Mouse (Mus musculus) spleen, postnatal 36 days (tissue): Measurements from ENCODE around the gene Ugt1a10.
A peak's percentile ranks its signal among the peaks of the same experiment; 100 is the strongest.
"Not testable (repeated sequence)": the region's sequence is repeated elsewhere in the genome, so short reads cannot be mapped to it uniquely, and the experiment has no call there.

Experiments
- DNase-seq, 2 experiments: peaks; one replicate each; pipeline ENCODE4 v3.0.0; 2022; ENCODE audit warnings: low spot score in 2 of 2, mixed read lengths in 1 of 2

The Ugt1a10 gene

DNA sequence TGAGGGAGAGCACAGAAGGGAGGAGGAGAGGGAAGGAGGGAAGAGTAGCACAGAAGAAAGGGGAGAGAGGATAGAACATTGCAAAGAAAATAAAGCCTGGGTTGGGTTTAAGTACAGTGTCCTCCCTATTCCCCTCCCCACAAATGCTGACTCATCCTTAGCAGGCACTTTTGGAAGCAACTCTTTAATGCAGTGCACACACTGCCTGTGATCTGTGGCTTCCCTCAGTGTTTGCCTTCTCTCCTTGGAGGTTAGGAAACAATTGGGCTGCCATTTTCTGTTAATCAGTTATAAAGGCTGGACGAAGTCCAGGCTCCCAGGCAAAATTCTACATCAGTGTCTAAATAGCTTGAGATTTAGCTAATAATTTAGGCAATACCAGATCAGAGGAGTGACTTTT, 85.3 kb downstream of the Ugt1a10 start:
- DNase-seq, result not testable (repeated sequence)

DNA sequence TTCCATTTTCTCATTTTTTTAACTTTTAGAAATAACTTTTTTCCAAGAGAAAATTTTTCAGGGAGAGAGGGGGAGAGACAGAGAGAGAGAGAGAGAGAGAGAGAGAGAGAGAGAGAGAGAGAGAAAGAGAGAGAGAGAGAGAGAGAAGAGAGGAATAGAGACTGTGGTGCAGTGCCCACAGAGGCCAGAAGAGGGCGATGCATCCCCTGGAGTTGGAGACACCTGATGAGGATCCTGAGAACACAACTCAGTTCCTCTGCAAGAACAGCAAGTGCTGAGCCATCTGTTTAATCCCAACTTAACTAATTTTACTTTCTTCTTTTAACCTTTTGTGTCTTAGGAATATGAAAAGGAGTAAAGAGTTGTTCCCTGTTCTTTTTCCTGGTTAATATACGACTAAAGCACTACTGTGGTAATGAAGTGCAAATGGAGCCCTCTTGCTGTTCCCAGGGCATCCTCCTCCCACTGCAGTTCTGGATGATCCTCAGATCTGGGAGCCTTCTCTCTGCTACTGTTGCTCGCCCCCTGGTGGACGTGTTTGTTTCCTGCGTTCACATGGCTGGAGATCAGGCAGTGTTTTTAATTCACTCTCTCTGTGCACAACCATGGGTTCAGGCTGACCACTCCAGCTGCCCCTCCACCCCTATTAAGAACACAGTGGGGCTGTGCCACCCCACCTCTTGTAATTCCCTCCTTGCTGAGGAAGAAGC, 88.9 kb downstream of the Ugt1a10 start:
- peak in 1 of 2 experiments; percentile 11 for DNase-seq

DNA sequence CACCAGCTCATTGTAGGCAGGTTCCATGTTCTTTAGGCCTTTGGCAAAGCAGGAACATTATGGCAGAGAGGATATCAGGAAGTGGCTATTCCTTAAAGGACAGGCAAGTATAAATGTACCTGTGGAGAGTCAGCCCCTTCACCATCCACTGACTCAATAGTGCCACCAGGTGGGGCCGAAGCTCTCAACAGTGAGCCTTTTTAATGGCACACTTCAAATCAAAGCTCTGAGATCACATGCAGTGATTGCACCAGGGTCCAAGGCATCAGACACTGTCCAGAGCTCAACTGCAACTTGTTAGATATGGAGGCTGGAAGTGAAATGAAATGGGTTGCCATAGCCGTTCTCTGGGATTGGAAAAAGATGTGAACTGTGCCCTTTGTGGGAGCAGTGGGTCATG, 90.1 kb downstream of the Ugt1a10 start:
- not testable (repeated sequence) for DNase-seq

DNA sequence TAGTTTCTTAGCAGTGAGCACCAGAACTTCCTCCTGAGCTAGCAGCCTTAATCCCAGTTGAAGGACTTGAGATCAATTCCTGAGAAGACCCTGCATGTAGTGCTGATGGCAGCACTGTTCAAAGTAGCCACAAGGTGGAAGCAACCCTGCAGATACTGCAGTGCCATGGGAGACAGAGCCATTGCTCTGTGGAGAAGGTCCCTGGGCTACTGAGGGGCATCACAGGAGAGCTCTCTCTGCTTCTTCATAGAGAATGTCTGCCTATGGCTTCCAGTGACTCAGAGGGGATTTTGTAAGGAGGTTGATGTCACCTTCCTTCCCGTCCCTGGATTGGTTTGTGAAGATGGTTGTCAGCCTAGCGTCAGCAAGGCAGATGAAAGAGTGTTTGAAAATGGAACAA, 94.9 kb downstream of the Ugt1a10 start:
- DNase-seq, result not testable (repeated sequence)

DNA sequence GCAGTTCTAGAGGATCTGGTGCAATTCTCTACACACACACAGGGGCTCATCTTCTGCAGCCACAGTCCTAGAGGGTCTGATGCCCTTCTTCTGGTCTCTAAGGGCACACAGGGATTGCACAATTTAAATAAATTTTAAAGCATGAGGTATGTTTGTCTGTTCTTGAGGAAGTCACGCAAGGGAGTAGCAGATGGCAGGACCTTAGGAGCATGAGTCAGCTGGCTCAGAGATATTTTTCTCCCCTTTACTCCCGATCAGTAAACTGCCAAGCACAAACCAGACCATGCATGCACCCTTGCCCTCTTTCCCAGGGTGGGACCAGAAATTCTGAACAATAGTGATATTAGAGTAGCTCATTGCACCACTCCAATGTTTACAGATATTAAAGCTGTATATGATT, 103.2 kb downstream of the Ugt1a10 start:
- no peak for DNase-seq

DNA sequence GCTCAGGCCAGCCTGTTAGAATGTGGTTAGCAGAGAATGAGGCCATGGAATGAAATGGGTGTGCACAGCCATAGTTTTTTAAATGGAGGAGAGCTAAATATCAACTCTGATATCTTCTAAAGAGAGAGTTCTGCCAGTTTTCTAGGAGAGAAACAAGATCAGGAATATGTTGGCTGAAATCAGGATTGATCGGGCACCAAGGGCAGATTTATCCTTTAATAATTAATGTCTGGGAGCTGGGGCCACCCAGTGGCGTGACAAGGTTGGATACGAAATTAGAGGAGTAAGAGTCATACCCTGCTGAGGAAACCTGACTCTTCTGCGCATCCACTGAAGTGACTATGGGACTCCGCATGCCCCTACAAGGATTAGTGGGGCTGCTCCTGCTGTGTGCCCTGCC, 110.5 kb downstream of the Ugt1a10 start, which contains the start of gene Ugt1a5:
Gene Ugt1a5 (plus strand): TSS at position 302 of the 400 bp plus-strand sequence.
- no peak for DNase-seq

DNA sequence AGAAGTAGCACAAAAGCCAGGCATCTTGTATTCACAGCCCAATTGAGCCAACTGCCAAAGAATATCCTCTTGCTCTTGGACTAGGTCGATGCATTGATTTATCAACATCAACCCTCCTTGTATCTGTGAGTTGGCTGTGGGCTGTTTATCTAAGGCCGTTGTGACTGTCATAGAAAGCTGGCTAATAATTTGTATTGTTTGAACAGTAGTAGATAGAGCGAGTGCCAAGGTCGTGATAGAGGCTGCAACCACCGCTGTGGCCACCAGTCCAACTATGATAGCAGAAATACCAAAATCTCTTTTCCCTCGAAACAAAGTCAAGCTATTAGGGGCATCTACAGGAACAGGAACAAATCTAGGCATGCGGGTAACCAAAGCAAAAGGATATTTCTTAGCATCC, 117.0 kb downstream of the Ugt1a10 start:
- DNase-seq, result not testable (repeated sequence)

DNA sequence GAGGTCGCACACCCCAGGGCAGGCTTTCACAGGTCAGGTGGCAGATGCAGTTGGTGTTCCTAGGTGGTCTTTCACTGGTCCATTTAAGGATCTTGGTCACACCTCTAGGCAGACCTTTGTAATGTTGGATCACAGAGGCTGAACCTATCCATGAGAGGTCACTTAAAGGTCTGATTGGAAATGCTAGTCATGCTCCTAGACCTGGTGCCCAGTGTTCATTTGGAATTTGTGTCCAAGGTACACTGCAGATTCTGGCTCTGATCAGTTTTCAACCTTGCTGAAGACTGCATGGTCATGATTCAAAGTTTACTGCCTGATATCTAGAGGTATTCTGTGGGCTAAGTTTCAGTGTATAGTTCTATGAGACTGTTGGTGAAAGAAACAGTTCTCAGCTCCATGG, 124.5 kb downstream of the Ugt1a10 start:
- no peak for DNase-seq

DNA sequence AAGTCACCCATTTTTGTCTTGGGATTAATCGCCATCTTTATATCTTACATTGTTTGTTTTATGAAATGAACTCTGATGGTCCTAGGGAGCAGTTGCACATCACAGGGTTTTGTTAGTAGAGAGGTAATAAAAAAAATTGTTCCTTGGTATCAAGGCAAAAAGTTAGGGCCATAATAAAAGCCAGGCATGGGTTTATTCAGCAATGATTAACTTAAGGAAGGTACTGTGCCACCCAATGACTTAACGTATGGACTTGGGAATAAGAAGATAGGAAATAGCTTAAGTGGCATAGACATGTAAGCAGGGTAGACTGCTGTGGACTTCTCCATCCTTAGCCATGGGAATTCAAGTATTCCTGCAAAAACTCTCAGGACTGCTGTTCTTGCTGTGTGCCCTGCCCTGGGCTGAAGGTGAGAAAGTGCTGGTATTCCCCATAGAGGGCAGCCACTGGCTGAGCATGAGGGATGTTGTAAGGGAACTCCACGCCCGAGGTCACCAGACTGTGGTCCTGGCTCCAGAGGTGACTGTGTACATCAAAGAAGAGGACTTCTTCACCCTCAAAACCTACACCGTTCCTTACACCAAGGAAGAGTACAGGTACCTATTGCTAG, 131.2 kb downstream of the Ugt1a10 start:
- DNase-seq, result no peak

DNA sequence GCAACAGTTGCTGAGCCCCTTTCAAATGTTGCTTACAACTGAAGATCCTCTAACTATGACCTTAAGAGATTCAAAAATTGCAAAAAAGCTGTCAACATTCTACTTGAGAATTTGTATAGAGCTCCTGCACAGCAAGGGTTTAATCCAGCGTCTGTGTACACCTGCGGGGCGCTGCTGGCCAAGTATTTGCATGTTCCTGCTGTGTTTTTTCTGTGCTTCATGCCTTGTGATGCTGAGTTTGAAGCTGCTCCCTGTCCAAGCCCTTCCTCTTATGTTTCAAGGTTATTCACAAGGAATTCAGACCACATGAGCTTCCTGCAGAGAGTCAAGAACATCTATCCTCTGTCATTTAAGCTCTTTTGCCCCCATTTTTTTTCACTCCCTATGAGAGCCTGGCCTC, 136.9 kb downstream of the Ugt1a10 start:
- no peak for DNase-seq

DNA sequence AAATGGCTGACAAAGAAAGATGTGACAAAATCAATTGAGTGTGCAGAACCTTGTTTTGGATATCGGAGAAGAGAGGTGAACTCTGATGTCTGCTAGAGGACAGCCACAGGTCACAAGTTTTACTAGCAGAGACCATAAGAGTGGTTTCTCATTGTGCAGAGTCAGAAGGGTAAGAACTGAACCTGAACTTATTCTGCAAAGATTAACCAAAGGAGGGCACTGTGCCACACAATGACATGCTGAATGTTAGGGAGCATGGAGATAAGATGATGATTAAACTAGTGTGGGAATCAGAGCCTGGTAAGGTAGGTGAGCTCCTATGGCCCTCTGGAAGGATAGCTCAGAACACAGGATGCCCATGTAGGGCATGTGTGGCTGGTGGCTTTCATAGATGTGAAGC, 140.5 kb downstream of the Ugt1a10 start:
- no peak for DNase-seq

DNA sequence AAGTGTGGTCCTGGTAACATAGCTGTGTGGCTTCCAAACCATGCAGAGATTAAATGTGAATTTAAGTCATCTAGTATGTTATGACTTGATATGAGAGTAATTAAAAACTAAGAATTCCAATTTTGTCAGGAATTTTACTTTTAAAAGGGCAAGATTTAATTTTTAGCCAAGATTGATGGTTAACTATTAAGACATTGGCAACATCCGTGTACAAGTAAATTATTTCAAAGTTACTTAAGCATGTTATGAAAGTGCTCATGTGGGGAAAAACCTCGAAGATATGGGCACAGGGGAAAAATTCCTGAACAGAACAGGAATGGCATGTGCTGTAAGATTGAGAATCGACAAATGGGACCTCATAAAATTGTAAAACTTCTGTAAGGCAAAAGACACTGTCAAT, 142.3 kb downstream of the Ugt1a10 start:
- no peak for DNase-seq

DNA sequence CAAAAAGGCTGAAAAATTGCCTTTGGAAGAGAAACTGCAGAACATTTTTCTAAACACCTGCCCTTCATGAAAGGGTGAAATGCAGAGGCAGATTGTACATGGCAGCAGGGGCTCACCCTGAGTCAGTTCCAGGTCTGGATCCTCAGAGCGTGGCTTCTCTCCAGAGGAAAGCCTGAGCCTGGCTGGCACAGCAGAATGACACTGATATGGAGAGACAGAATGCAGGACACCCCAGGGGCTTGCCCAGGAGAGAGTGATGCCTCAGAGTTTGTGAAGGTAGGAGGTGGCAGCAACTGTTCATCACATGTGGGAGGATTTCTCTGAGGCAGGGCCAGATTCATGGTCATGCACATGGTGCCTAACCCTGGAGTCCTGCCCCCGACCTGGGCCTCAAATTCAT, 144.8 kb downstream of the Ugt1a10 start:
- DNase-seq, result no peak

DNA sequence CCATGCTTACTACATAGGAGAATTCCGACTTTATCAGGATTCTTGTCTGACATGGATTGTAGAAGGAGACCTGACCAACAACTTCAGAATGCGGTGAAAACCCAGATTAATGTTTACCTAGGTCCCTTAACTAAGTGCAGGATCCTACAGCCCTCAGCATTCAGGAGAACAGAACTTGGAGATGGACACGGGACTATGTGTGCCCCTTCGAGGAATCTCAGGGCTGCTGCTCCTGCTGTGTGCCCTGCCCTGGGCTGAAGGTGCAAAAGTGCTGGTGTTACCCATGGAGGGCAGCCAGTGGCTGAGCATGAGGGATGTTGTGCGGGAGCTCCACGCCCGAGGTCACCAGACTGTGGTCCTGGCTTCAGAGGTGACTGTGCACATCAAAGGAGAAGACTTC, 145.3 kb downstream of the Ugt1a10 start, which contains the start of gene Ugt1a2:
Gene Ugt1a2 (plus strand): TSS at position 146 of the 400 bp plus-strand sequence.
- no peak for DNase-seq

DNA sequence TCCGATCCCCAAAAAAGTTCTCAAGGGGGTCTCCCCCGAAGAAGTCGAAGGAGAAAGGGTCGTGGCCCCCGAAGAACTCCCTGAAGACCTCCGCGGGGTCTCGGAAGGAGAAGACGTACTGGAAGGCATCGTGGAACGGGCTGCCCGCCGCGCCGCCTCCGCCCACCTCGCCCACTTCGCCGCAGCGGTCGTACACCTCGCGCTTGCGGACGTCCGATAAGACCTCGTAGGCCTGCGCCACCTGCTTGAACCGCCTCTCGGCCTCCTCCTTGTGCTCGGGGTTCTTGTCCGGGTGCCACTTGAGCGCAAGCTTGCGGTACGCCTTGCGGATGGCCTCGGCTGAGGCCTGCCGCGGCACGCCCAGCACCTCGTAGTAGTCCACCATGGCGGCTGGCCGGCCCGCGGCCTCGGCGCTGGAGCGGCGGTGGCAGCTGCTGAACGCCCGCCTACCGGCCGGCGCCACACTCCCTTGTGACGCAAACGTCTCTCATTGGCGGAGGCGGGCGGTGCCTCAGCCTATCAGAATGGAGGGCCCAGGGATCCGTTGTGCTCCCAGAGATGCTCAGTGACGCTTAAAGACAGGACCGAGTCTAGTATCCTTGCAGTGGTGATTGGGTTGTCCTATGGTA, 150.2 kb downstream of the Ugt1a10 start, which contains the start of gene Dnajb3:
Gene Dnajb3 (minus strand): TSS at position 489 of the 629 bp plus-strand sequence.
- DNase-seq, result peak; percentile 72 to 76

DNA sequence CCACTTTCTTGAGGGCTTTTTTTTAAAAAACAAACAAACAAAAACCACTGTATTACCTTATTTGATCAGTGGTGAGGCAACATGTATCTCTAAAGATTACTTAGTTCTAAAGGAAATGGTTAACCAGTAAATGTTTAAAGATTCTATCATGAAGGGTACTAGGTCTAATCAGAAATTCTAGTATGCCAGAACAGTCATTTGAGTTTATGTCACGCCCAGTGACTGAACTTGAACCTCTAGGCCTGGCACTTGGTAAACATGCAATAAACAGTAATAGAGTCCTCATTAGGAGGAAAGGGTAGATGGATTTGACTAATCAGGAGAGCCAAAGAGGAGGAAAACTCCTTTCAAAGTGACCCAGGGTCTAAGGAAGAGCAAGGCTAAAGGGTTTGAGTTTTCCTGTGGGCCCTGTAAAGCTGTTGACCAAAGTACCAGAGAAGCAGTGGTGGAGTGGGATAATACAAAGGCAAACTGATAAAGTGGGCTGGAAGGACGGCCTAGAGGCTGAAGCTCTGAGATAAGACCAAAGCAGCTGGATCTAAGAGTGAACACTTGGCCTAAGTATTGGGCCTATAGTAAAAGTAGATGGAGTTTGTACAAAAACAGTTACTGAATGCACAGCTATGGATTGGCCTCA, 151.8 kb downstream of the Ugt1a10 start:
- DNase-seq, result peak; percentile 9 to 53

DNA sequence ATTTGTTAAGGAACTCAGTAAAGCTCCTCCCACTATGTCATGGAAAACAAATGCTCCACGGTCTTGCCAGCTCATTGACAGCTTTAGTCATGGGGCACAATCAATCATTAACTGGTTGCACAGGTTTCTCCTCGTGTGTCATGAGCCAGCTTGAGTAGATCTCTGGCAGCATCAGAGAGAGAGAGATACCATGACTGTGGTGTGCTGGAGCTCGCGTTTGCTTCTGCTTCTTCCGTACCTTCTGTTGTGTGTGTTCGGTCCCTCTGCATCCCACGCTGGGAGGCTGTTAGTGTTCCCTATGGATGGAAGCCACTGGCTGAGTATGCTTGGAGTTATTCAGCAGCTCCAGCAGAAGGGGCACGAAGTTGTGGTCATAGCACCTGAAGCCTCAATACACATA, 156.6 kb downstream of the Ugt1a10 start, which contains the start of gene Ugt1a1:
Gene Ugt1a1 (plus strand): TSS at position 148 of the 400 bp plus-strand sequence.
- peak; percentile 4 to 12 for DNase-seq

DNA sequence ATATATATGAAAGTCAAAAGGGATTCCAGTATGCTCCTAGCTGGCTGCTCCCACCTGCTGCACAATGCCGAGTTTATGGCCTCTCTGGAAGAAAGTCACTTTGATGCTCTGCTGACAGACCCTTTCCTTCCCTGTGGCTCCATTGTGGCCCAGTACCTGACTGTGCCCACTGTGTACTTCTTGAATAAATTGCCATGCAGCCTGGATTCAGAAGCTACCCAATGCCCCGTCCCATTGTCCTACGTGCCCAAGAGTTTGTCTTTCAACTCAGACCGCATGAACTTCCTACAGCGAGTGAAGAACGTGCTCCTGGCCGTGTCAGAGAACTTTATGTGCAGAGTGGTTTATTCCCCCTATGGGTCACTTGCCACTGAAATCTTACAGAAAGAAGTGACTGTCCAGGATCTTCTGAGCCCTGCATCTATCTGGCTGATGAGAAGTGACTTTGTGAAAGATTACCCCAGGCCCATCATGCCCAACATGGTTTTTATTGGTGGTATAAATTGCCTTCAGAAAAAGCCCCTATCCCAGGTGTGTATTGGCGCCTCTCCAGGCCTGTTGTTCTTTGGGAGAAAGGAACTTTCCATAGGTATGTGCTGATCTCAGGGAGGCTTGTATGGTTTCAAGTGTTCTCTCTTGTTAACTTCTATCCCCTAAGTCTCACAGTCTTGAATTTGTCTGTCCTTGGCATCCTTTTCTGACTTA, 157.3 kb downstream of the Ugt1a10 start:
- DNase-seq, result peak in 1 of 2 experiments; percentile 2

DNA sequence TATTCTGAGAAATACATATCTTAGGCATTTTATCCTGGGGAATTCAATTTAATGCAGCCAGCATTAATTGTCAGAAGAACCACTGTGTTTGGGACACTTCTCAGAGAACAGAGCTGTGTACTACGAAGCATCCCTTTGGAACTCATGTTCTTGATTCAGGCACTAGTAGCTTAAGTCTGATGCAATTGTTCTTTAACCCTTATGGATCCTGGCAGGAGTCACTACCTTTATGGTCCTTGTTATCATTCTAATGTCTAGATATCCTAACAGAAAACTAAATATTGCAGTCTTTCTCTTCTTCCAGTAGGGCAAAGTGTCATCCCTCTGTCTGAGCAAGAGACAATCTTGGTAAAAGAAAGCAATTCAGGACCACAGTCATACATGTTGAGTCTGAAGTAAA, 157.9 kb downstream of the Ugt1a10 start:
- DNase-seq, result no peak

DNA sequence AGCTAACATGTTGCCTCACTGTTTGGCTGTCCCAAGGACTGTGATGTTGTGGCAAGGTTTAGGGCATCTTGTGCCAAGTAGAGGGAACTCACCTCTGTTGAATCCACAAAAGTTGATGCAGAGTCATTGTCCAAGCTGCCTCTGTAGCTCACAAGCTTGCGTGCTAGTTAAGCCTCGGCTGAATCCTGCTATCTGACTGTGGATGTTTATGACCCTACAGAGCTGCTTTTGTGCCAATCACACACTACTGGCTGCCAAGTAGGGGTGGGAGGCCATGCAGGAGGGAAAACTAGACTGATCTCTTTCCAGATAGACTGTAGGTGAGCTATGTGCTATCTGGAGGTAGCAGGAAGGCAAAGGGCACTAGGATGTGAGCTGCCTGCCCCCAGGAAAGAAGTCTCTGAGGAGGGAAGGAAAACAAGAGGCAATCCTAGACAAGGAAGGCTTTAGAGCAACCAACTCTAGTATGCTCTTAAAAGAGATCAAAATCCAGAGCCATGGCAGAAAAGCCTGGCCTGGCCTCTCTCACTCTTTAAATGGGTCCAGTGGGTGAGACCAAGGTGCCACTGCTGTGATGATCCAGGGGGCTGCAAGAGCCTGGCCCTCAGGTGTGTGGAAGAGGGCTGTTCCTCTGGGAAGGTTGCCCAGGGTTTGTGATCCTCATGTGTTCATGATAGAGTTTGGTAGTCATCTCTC, 158.7 kb downstream of the Ugt1a10 start:
- DNase-seq, result peak; percentile 10 to 11

DNA sequence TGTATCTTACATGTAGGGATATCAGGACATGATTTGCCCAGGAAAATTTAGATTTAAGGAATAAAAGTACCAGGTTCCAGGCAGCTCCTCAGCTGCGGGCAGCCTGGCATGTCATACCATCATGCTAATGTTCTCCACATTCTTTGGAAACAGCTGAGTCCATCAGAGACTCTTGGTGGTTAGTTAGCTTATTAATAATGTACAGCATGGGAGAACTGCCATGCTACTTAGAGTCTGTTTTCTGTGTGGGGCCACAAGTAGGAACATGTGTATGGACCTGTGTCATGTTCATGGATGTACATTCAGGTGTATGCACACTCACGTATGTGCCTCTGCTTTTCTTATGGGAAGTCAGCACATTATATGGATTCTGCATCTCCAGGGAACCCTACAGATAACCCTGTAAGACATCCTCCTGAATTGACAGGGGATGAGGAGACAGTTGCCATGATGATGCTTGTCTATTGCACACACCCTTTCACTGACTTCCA, 159.3 kb downstream of the Ugt1a10 start:
- DNase-seq, result no peak
